Mouse (Mus musculus): ENCODE data around the gene Gm11168.
"Not testable (repeated sequence)": the region's sequence is repeated elsewhere in the genome, so short reads cannot be mapped to it uniquely, and the experiment has no call there.

- TF ChIP-seq CTCF, POLR2A (IDR thresholded peaks at IDR 0.05; ENCODE audit: insufficient read depth, low read depth, low read length): not testable (repeated sequence)
Observed at GRCm38 (mm10) chr9:3001006-3001405, 2.1 kb upstream of the Gm11168 start.
